Mouse (Mus musculus) left cerebral cortex, adult 2 months (tissue): ENCODE results near the gene Akap8l. TPM values are rescaled to one million over a fixed set of nuclear protein-coding genes. Genes with fewer than 3 reads are reported as not detected.

ENCODE experiments used
- DNase-seq, 2 experiments: peaks; one replicate each; pipeline ENCODE4 v3.0.0; 2021 to 2022; ENCODE audit warnings: low spot score in 2 of 2, mixed read lengths in 1 of 2; ENCODE audit errors: extremely low spot score in 1 of 2
- H3K27ac ChIP-seq: fragments of 200-600 bp; 2 replicates; pipeline ENCODE4 v1.8.1; 2022
- H3K4me3 ChIP-seq: fragments of 200-600 bp; 2 replicates; pipeline ENCODE4 v1.8.1; 2022
- CTCF ChIP-seq: fragments of 200-600 bp; IDR thresholded peaks from 2 replicates; pipeline ENCODE4 v1.8.1; 2022; ENCODE audit warnings: antibody characterized with exemption, mild to moderate bottlenecking, moderate library complexity
- intact Hi-C: fragments of 180-260 bp; cut with DNase I; formaldehyde crosslinking; loops from one replicate; pipeline ENCODE4 v1.15.1; 2025
- long read RNA-seq, 2 experiments: library from polyadenylated mRNA; stranded (forward); transcript quantifications; one replicate each; pipeline ENCODE4 v2.0.0; 2021; ENCODE audit warnings: borderline mapping rate in 2 of 2
- total RNA-seq, 2 experiments: library from RNA; stranded (reverse); gene quantifications; 2 replicates each; pipeline ENCODE4 v1.2.3; 2021

Gene Akap8l
- total RNA-seq, result 100 to 1,000 TPM; 230 to 236 TPM
- long read RNA-seq, experiment 1, full-length matches to known transcripts, result 106 of 177 reads
- long read RNA-seq, experiment 1, partial matches to known transcripts, result 32 of 177 reads
- long read RNA-seq, experiment 1, other reads (novel, unspliced or antisense), result 39 of 177 reads
- long read RNA-seq, experiment 2, full-length matches to known transcripts, result 107 of 243 reads
- long read RNA-seq, experiment 2, partial matches to known transcripts, result 28 of 243 reads
- long read RNA-seq, experiment 2, other reads (novel, unspliced or antisense), result 108 of 243 reads

GRCm38 (mm10) chr17:32350382-32350983 is at the start of gene Akap8l:
Gene Akap8l (minus strand): TSS chr17:32350607.
- intact Hi-C loops, result no loop called here
- Histone ChIP-seq H3K4me3 (peak within 1 kb of the TSS; percentile 93), H3K27ac (peak within 1 kb of the TSS; percentile 95)
- TF ChIP-seq CTCF, result no peak; the same call in 1 of the 2 replicates
- DNase-seq, result peak; percentile 94 to 97

- no peak for DNase-seq
- TF ChIP-seq CTCF, result no peak
- Histone ChIP-seq H3K27ac (no peak overlapping the region), H3K4me3 (no peak overlapping the region)
- intact Hi-C loops, result no loop called here
Observed at GRCm38 (mm10) chr17:32396266-32396665, 45.9 kb upstream of the Akap8l start.

- intact Hi-C loops, result no loop called here
- no peak for DNase-seq
- Histone ChIP-seq H3K27ac (no peak overlapping the region), H3K4me3 (no peak overlapping the region)
- TF ChIP-seq CTCF, result no peak
Observed at GRCm38 (mm10) chr17:32393944-32394343, 43.5 kb upstream of the Akap8l start.

GRCm38 (mm10) chr17:32389101-32389659 is 38.8 kb upstream of the Akap8l start, which contains the start of gene Wiz:
Gene Wiz (minus strand): TSS chr17:32389439.
- H3K27ac ChIP-seq, result peak within 1 kb of the TSS; percentile 88
- intact Hi-C loops, result loop anchor here (1.0 to 10.0 kb wide), 3 partner anchors 24 to 1536 kb away; partner anchors contain the start of gene Rgl2
- H3K4me3 ChIP-seq, result peak within 1 kb of the TSS; percentile 86
- no peak for TF ChIP-seq CTCF
- peak; percentile 92 to 94 for DNase-seq

- Histone ChIP-seq H3K27ac (peak overlapping the region; percentile 88), H3K4me3 (peak overlapping the region; percentile 86)
- peak in 1 of 2 experiments; percentile 35 for DNase-seq
- TF ChIP-seq CTCF, result no peak
- intact Hi-C loops, result loop anchor here (1.0 to 10.0 kb wide), 3 partner anchors 24 to 1536 kb away; partner anchors contain the start of gene Rgl2
Observed at GRCm38 (mm10) chr17:32388370-32389100, 38.1 kb upstream of the Akap8l start.

GRCm38 (mm10) chr17:32387986-32388369 is 37.6 kb upstream of the Akap8l start:
- H3K4me3 ChIP-seq, result peak overlapping the region; percentile 86
- no peak for DNase-seq
- intact Hi-C loops, result loop anchor here (1.0 to 10.0 kb wide), 4 partner anchors 23 to 1537 kb away; partner anchors contain the start of gene Rgl2
- TF ChIP-seq CTCF, result no peak
- peak overlapping the region; percentile 88 for H3K27ac ChIP-seq

- no peak for DNase-seq
- TF ChIP-seq CTCF, result peak; percentile 75
- intact Hi-C loops, result loop anchor here (1.0 to 10.0 kb wide), 3 partner anchors 46 to 1538 kb away; partner anchors contain the start of gene Rgl2
- Histone ChIP-seq H3K4me3 (no peak overlapping the region), H3K27ac (no peak overlapping the region)
Observed at GRCm38 (mm10) chr17:32386659-32387432, 36.4 kb upstream of the Akap8l start.

GRCm38 (mm10) chr17:32383661-32384060 is 33.3 kb upstream of the Akap8l start:
- DNase-seq, result no peak
- H3K4me3 ChIP-seq, result no peak overlapping the region
- no peak for TF ChIP-seq CTCF
- no peak overlapping the region for H3K27ac ChIP-seq
- intact Hi-C loops, result loop anchor here (10.0 kb wide), 1 partner anchor 1541 kb away; the partner anchor contains the start of gene Rgl2

- no peak overlapping the region for H3K27ac ChIP-seq
- no peak overlapping the region for H3K4me3 ChIP-seq
- no peak for DNase-seq
- intact Hi-C loops, result loop anchor here (10.0 kb wide), 1 partner anchor 1542 kb away; the partner anchor contains the start of gene Rgl2
- TF ChIP-seq CTCF, result no peak
Observed at GRCm38 (mm10) chr17:32382576-32382975, 32.2 kb upstream of the Akap8l start.

- TF ChIP-seq CTCF, result no peak
- H3K4me3 ChIP-seq, result no peak overlapping the region
- no peak for DNase-seq
- no peak overlapping the region for H3K27ac ChIP-seq
- intact Hi-C loops, result no loop called here
Observed at GRCm38 (mm10) chr17:32378786-32379185, 28.4 kb upstream of the Akap8l start.

- DNase-seq, result no peak
- intact Hi-C loops, result loop anchor here (1.0 kb wide), 1 partner anchor 12 kb away; no protein-coding TSS in a partner anchor
- no peak overlapping the region for H3K27ac ChIP-seq
- no peak overlapping the region for H3K4me3 ChIP-seq
- TF ChIP-seq CTCF, result no peak
Observed at GRCm38 (mm10) chr17:32377137-32377536, 26.7 kb upstream of the Akap8l start.
